Mouse (Mus musculus) testis, adult 2 months (tissue): ENCODE data around the gene Thsd7b.

Experiments used
- CTCF ChIP-seq: fragments of 200-500 bp; IDR thresholded peaks from 2 replicates; pipeline ENCODE4 v1.5.1; 2012; ENCODE audit warnings: low read depth, mild to moderate bottlenecking, inconsistent platforms, low read length, moderate library complexity; ENCODE audit not compliant: control insufficient read depth, insufficient read depth, insufficient replicate concordance
- POLR2A ChIP-seq: fragments of 200-500 bp; IDR thresholded peaks from 2 replicates; pipeline ENCODE4 v1.6.1; 2012; ENCODE audit warnings: low read depth, mild to moderate bottlenecking, inconsistent platforms, low read length, moderate library complexity; ENCODE audit not compliant: control insufficient read depth

GRCm38 (mm10) chr1:129608395-129608794 is 335.3 kb downstream of the Thsd7b start:
- no peak for TF ChIP-seq CTCF
- TF ChIP-seq POLR2A: no peak
